In genomic region chr14:79301466-79301875, GRCm38 (mm10) we compare ENCODE assay signal across 9 mouse cellular contexts. TPM values are rescaled to one million over a fixed set of nuclear protein-coding genes. Genes with fewer than 3 reads are reported as not detected.
DNase-seq lines count a peak whose midpoint lies in the region; ATAC-seq and TF ChIP-seq lines count a peak whose summit lies in the region.
"Had no signal": no experiment of that assay in that cellular context is flagged by ENCODE, and none has a peak within 500 bp of the region (broad histone marks: within the 10 kb centered on the region; RNA-seq: fewer than 3 reads in every experiment).

TSS of gene Rgcc (minus strand) at chr14:79301645.

- H3K4me1 ChIP-seq in embryonic fibroblast, embryonic 13.5 days (ENCODE audit: control insufficient read depth, insufficient read depth, low read length), result no peaks in the 10 kb centered on the region; the same call in 1 of the 2 replicates
- peaks cover 36% of the 10 kb centered on the region for H3K4me1 ChIP-seq in limb, embryonic 13.5 days
- H3K4me1 ChIP-seq in midbrain, embryonic 15.5 days, result peaks cover 13% of the 10 kb centered on the region

- peaks cover 26% of the 10 kb centered on the region; the same call in 1 of the 2 replicates for H3K27me3 ChIP-seq in limb, embryonic 13.5 days
- peaks cover 26% of the 10 kb centered on the region for H3K27me3 ChIP-seq in midbrain, embryonic 15.5 days (replicated peaks)

- no peak within 1 kb of the TSS for H3K27ac ChIP-seq in embryonic fibroblast, embryonic 13.5 days (ENCODE audit: insufficient read depth, low read length)
- H3K27ac ChIP-seq in limb, embryonic 13.5 days, result 0 out of 2 replicates have a peak within 1 kb of the TSS, but pooled peaks have one; percentile 22
- no peak within 1 kb of the TSS for H3K27ac ChIP-seq in midbrain, embryonic 15.5 days

- peak; percentile 90 for TF ChIP-seq CTCF in embryonic fibroblast, embryonic 13.5 days (IDR thresholded peaks at IDR 0.05; ENCODE audit: borderline replicate concordance, insufficient read depth, low read length)

- 1% methylated on average over 34 of the region's 34 CpGs for WGBS in limb, embryonic 13.5 days
- 1% methylated on average over 33 of the region's 34 CpGs for WGBS in midbrain, embryonic 15.5 days

- H3K4me3 ChIP-seq in embryonic fibroblast, embryonic 13.5 days (ENCODE audit: insufficient read depth, low read length), result peak within 1 kb of the TSS; percentile 39
- H3K4me3 ChIP-seq in limb, embryonic 13.5 days, result peak within 1 kb of the TSS; percentile 63
- peak within 1 kb of the TSS; percentile 49 for H3K4me3 ChIP-seq in midbrain, embryonic 15.5 days

- peak; percentile 97 for DNase-seq in A20 (ENCODE audit: low read depth, low spot score)
- peak; percentile 97 for DNase-seq in brain, adult 2 months (ENCODE audit: low read depth, low spot score)
- peak; percentile 94 for DNase-seq in heart, adult 9 months (ENCODE audit: low spot score in 2 of 2)
- peak; percentile 97 for DNase-seq in kidney, adult 9 months
- peak; percentile 93 to 96 for DNase-seq in spleen, adult 18-20 months

- H3K36me3 ChIP-seq in limb, embryonic 13.5 days, result no peaks in the 10 kb centered on the region
- no peaks in the 10 kb centered on the region for H3K36me3 ChIP-seq in midbrain, embryonic 15.5 days (replicated peaks)
- H3K36me3 ChIP-seq: G1E had no signal

- peak within 1 kb of the TSS; percentile 97 for H3K4me2 ChIP-seq in limb, embryonic 13.5 days (replicated peaks)
- H3K4me2 ChIP-seq in midbrain, embryonic 15.5 days, result peak within 1 kb of the TSS; percentile 97

- peak within 1 kb of the TSS; percentile 76 for H3K9ac ChIP-seq in limb, embryonic 13.5 days
- peak within 1 kb of the TSS; percentile 41 for H3K9ac ChIP-seq in midbrain, embryonic 15.5 days

- ATAC-seq in limb, embryonic 13.5 days (ENCODE audit: low FRiP score, low read depth), result peak; percentile 96
- peak; percentile 95 for ATAC-seq in midbrain, embryonic 15.5 days (replicated peaks)

- H3K9me3 ChIP-seq in limb, embryonic 13.5 days, result no peaks in the 10 kb centered on the region
- H3K9me3 ChIP-seq in midbrain, embryonic 15.5 days, result no peaks in the 10 kb centered on the region
- H3K9me3 ChIP-seq: G1E had no signal

- peak; percentile 97 for TF ChIP-seq POLR2A in embryonic fibroblast, embryonic 13.5 days (IDR thresholded peaks at IDR 0.05; ENCODE audit: low read depth, low read length)

RNA-seq across cellular contexts. Expression of gene Rgcc, which starts in this region (rescaled TPM):
- polyA plus RNA-seq in embryonic fibroblast, embryonic 13.5 days (2011; ENCODE audit: insufficient read length, low read depth, missing spikeins), result 3.1 and 7.1 TPM in 2 replicates
- 58.6 and 58.7 TPM in 2 replicates for polyA plus RNA-seq in limb, embryonic 13.5 days (2015; fragmentation: Nextera tagmentation; extraction: Ambion mirVana)
- 21.4 and 33.6 TPM in 2 replicates for polyA plus RNA-seq in midbrain, embryonic 15.5 days (2015; fragmentation: Nextera tagmentation; extraction: Ambion mirVana)
- polyA plus RNA-seq: G1E had no signal
